Mouse (Mus musculus): ENCODE measurements around the gene Fdxr. TPM values are rescaled to one million over a fixed set of nuclear protein-coding genes. Genes with fewer than 3 reads are reported as not detected.

Gene Fdxr
- polyA plus RNA-seq, 1 experiment, result 28.0 TPM

GRCm38 (mm10) chr11:115249721-115250404 is 27.0 kb downstream of the Fdxr start:
- no peaks in the 10 kb centered on the region for H3K27me3 ChIP-seq (ENCODE audit: control insufficient read depth, insufficient read depth, low read length)
- peak overlapping the region; percentile 5 for H3K4me3 ChIP-seq (ENCODE audit: control insufficient read depth, low read depth, low read length)
- TF ChIP-seq POLR2A (IDR thresholded peaks at IDR 0.05; ENCODE audit: control insufficient read depth, low read depth, low read length) (no peak), CTCF (IDR thresholded peaks at IDR 0.05; ENCODE audit: control insufficient read depth, insufficient read depth, insufficient replicate concordance, low read depth, low read length) (no peak)
- H3K4me1 ChIP-seq (ENCODE audit: control insufficient read depth, insufficient read depth, low read length), result peaks cover 14% of the 10 kb centered on the region
- no peaks in the 10 kb centered on the region for H3K36me3 ChIP-seq (ENCODE audit: control insufficient read depth, insufficient read depth, low read length)
- H3K27ac ChIP-seq (ENCODE audit: control insufficient read depth, insufficient read depth, low read depth, low read length), result no peak overlapping the region

- H3K36me3 ChIP-seq (ENCODE audit: control insufficient read depth, insufficient read depth, low read length), result no peaks in the 10 kb centered on the region
- H3K27ac ChIP-seq (ENCODE audit: control insufficient read depth, insufficient read depth, low read depth, low read length), result no peak overlapping the region
- H3K4me1 ChIP-seq (ENCODE audit: control insufficient read depth, insufficient read depth, low read length), result peaks cover 14% of the 10 kb centered on the region
- H3K4me3 ChIP-seq (ENCODE audit: control insufficient read depth, low read depth, low read length), result no peak overlapping the region
- TF ChIP-seq CTCF (IDR thresholded peaks at IDR 0.05; ENCODE audit: control insufficient read depth, insufficient read depth, insufficient replicate concordance, low read depth, low read length) (no peak), POLR2A (IDR thresholded peaks at IDR 0.05; ENCODE audit: control insufficient read depth, low read depth, low read length) (no peak)
- H3K27me3 ChIP-seq (ENCODE audit: control insufficient read depth, insufficient read depth, low read length), result no peaks in the 10 kb centered on the region
Observed at GRCm38 (mm10) chr11:115247945-115248344, 28.9 kb downstream of the Fdxr start.

- Histone ChIP-seq H3K27me3 (ENCODE audit: control insufficient read depth, insufficient read depth, low read length) (no peaks in the 10 kb centered on the region), H3K4me3 (ENCODE audit: control insufficient read depth, low read depth, low read length) (no peak overlapping the region), H3K36me3 (ENCODE audit: control insufficient read depth, insufficient read depth, low read length) (no peaks in the 10 kb centered on the region), H3K27ac (ENCODE audit: control insufficient read depth, insufficient read depth, low read depth, low read length) (no peak overlapping the region), H3K4me1 (ENCODE audit: control insufficient read depth, insufficient read depth, low read length) (peaks cover 14% of the 10 kb centered on the region)
- TF ChIP-seq CTCF (IDR thresholded peaks at IDR 0.05; ENCODE audit: control insufficient read depth, insufficient read depth, insufficient replicate concordance, low read depth, low read length) (no peak), POLR2A (IDR thresholded peaks at IDR 0.05; ENCODE audit: control insufficient read depth, low read depth, low read length) (no peak)
Observed at GRCm38 (mm10) chr11:115247240-115247639, 29.6 kb downstream of the Fdxr start.

- H3K36me3 ChIP-seq (ENCODE audit: control insufficient read depth, insufficient read depth, low read length), result no peaks in the 10 kb centered on the region
- no peak overlapping the region for H3K4me3 ChIP-seq (ENCODE audit: control insufficient read depth, low read depth, low read length)
- no peak overlapping the region for H3K27ac ChIP-seq (ENCODE audit: control insufficient read depth, insufficient read depth, low read depth, low read length)
- H3K27me3 ChIP-seq (ENCODE audit: control insufficient read depth, insufficient read depth, low read length), result no peaks in the 10 kb centered on the region
- TF ChIP-seq CTCF (IDR thresholded peaks at IDR 0.05; ENCODE audit: control insufficient read depth, insufficient read depth, insufficient replicate concordance, low read depth, low read length) (no peak), POLR2A (IDR thresholded peaks at IDR 0.05; ENCODE audit: control insufficient read depth, low read depth, low read length) (no peak)
- H3K4me1 ChIP-seq (ENCODE audit: control insufficient read depth, insufficient read depth, low read length), result peaks cover 14% of the 10 kb centered on the region
Observed at GRCm38 (mm10) chr11:115246386-115246785, 30.5 kb downstream of the Fdxr start.

- no peaks in the 10 kb centered on the region for H3K27me3 ChIP-seq (ENCODE audit: control insufficient read depth, insufficient read depth, low read length)
- no peak overlapping the region for H3K27ac ChIP-seq (ENCODE audit: control insufficient read depth, insufficient read depth, low read depth, low read length)
- TF ChIP-seq POLR2A (IDR thresholded peaks at IDR 0.05; ENCODE audit: control insufficient read depth, low read depth, low read length) (no peak), CTCF (IDR thresholded peaks at IDR 0.05; ENCODE audit: control insufficient read depth, insufficient read depth, insufficient replicate concordance, low read depth, low read length) (no peak)
- H3K36me3 ChIP-seq (ENCODE audit: control insufficient read depth, insufficient read depth, low read length), result no peaks in the 10 kb centered on the region
- H3K4me1 ChIP-seq (ENCODE audit: control insufficient read depth, insufficient read depth, low read length), result peaks cover 4% of the 10 kb centered on the region
- H3K4me3 ChIP-seq (ENCODE audit: control insufficient read depth, low read depth, low read length), result no peak overlapping the region
Observed at GRCm38 (mm10) chr11:115244840-115245239, 32.0 kb downstream of the Fdxr start.

DNA sequence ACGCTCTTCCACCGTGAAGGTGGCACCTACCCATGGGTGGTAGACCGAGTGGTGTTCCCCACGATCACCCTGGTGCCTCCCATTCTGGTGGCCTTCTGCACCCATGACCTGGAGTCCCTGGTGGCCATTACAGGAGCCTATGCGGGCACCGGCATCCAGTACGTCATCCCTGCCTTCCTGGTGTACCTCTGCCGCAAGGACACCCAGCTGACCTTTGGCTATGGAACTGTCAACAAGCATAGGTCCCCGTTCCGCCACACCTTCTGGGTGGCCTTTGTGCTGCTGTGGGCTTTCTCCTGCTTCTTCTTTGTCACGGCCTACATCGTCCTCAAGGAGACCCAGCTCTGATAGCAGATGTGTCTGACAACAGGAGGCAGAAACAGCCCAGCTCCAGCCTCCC is 33.1 kb downstream of the Fdxr start:
- H3K4me1 ChIP-seq (ENCODE audit: control insufficient read depth, insufficient read depth, low read length), result no peaks in the 10 kb centered on the region
- no peak overlapping the region for H3K27ac ChIP-seq (ENCODE audit: control insufficient read depth, insufficient read depth, low read depth, low read length)
- TF ChIP-seq POLR2A (IDR thresholded peaks at IDR 0.05; ENCODE audit: control insufficient read depth, low read depth, low read length), result no peak
- TF ChIP-seq CTCF (IDR thresholded peaks at IDR 0.05; ENCODE audit: control insufficient read depth, insufficient read depth, insufficient replicate concordance, low read depth, low read length), result no peak
- no peaks in the 10 kb centered on the region for H3K27me3 ChIP-seq (ENCODE audit: control insufficient read depth, insufficient read depth, low read length)
- no peak overlapping the region for H3K4me3 ChIP-seq (ENCODE audit: control insufficient read depth, low read depth, low read length)
- H3K36me3 ChIP-seq (ENCODE audit: control insufficient read depth, insufficient read depth, low read length), result no peaks in the 10 kb centered on the region

DNA sequence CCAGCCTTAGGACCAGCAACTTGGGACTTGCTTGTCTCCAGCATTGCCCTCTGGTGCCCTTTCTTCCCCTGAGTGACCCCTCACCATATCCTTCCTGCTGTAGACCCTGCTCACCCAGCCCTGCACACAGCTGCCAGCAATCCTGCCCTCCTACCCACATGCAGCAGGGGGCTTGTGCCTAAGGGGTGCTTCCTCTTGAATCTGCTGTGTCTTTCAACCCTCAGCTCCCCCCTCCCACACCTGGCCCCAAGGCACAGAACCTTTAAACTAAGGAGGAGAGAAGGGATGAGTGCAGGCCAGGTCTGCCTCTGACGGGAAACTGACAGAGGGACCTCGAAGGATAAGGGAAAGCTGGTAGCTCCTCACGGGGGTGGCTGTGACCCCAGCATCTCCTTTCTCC is 34.1 kb downstream of the Fdxr start:
- Histone ChIP-seq H3K4me3 (ENCODE audit: control insufficient read depth, low read depth, low read length) (no peak overlapping the region), H3K36me3 (ENCODE audit: control insufficient read depth, insufficient read depth, low read length) (no peaks in the 10 kb centered on the region), H3K4me1 (ENCODE audit: control insufficient read depth, insufficient read depth, low read length) (no peaks in the 10 kb centered on the region), H3K27ac (ENCODE audit: control insufficient read depth, insufficient read depth, low read depth, low read length) (no peak overlapping the region), H3K27me3 (ENCODE audit: control insufficient read depth, insufficient read depth, low read length) (no peaks in the 10 kb centered on the region)
- no peak for TF ChIP-seq CTCF (IDR thresholded peaks at IDR 0.05; ENCODE audit: control insufficient read depth, insufficient read depth, insufficient replicate concordance, low read depth, low read length)
- no peak for TF ChIP-seq POLR2A (IDR thresholded peaks at IDR 0.05; ENCODE audit: control insufficient read depth, low read depth, low read length)

Measured in testis, adult 2 months (tissue).